Mouse (Mus musculus) embryonic facial prominence, embryonic 10.5 days (tissue): Measurements from ENCODE around the gene Rtl4. TPM values are rescaled to one million over a fixed set of nuclear protein-coding genes. Genes with fewer than 3 reads are reported as not detected.

Experiments
- DNase-seq: peaks from one replicate; pipeline ENCODE4 v3.0.0-alpha.2; 2017; ENCODE audit warnings: low spot score
- H3K27ac ChIP-seq: fragments of 300-500 bp; sonication (generic); replicated peaks from 2 replicates; pipeline ENCODE4 v1.5.1; 2016; ENCODE audit warnings: mild to moderate bottlenecking
- H3K27me3 ChIP-seq: fragments of 300-500 bp; sonication (generic); replicated peaks from 2 replicates; pipeline ENCODE4 v1.6.1; 2016; ENCODE audit warnings: low read depth, mild to moderate bottlenecking; ENCODE audit not compliant: poor library complexity, severe bottlenecking
- H3K36me3 ChIP-seq: fragments of 300-500 bp; sonication (generic); replicated peaks from 2 replicates; pipeline ENCODE4 v1.6.1; 2016; ENCODE audit warnings: mild to moderate bottlenecking, moderate library complexity
- H3K4me1 ChIP-seq: fragments of 300-500 bp; sonication (generic); 2 replicates; pipeline ENCODE4 v1.6.1; 2016
- H3K4me3 ChIP-seq: fragments of 300-500 bp; sonication (generic); 2 replicates; pipeline ENCODE4 v1.5.1; 2016; ENCODE audit warnings: mild to moderate bottlenecking, moderate library complexity
- H3K9me3 ChIP-seq: fragments of 300-500 bp; sonication (generic); 2 replicates; pipeline ENCODE4 v1.6.1; 2016; ENCODE audit warnings: mild to moderate bottlenecking
- WGBS: fragments of 180-500 bp; shearing (Covaris S2); methylation state at CpG from one replicate; pipeline ENCODE4 v1.1.7; 2016; 5-methylcytosine and 5-hydroxymethylcytosine counted together
- microRNA counts: library from miRNA; unstranded; fragments of <30 nt; microRNA quantifications from one replicate; lab custom pipeline; 2017
- microRNA-seq: library from miRNA; unstranded; fragments of <30 nt; microRNA quantifications from one replicate; pipeline ENCODE4, GENCODE M21; 2017
- polyA plus RNA-seq: library from polyadenylated mRNA; unstranded; fragments of >200 nt; fragmentation: Nextera tagmentation; extraction: Ambion mirVana; gene quantifications from 2 replicates; pipeline ENCODE4 v1.2.1, GENCODE M21; 2016

Rtl4 gene
- polyA plus RNA-seq, 1 experiment from 2014 or later = 0.15 TPM

- no peaks in the 10 kb centered on the region for H3K9me3 ChIP-seq
- no peak for DNase-seq
- H3K36me3 ChIP-seq = no peaks in the 10 kb centered on the region
- H3K27me3 ChIP-seq = 0 out of 2 replicates have a peak, but pooled peaks cover 9% of the 10 kb centered on the region
- H3K4me3 ChIP-seq = no peak overlapping the region
- no peaks in the 10 kb centered on the region for H3K4me1 ChIP-seq
- H3K27ac ChIP-seq = no peak overlapping the region
- WGBS = 85% methylated on average over 3 of the region's 3 CpGs
These were observed 401.7 kb downstream of the Rtl4 start for GRCm38 (mm10) chrX:145090360-145090759.

GRCm38 (mm10) chrX:145090964-145091363 is 402.3 kb downstream of the Rtl4 start:
- no peaks in the 10 kb centered on the region for H3K9me3 ChIP-seq
- whole genome bisulfite sequencing = 86% methylated on average over 2 of the region's 2 CpGs
- H3K36me3 ChIP-seq = no peaks in the 10 kb centered on the region
- H3K4me3 ChIP-seq = no peak overlapping the region
- H3K4me1 ChIP-seq = no peaks in the 10 kb centered on the region
- no peak for DNase-seq
- H3K27me3 ChIP-seq = 0 out of 2 replicates have a peak, but pooled peaks cover 9% of the 10 kb centered on the region
- no peak overlapping the region for H3K27ac ChIP-seq

MicroRNAs encoded within 50 kb of the gene (microRNA counts, 519-probe panel; counts per million panel counts)
- 188 counts per million, percentile 57 among the panel's probes with 10 or more counts for microRNA mmu-miR-3472 (lab: Ali Mortazavi, UCI)

Small RNAs within 50 kb of the gene (microRNA-seq; reads per million reads assigned to microRNA genes)
- not detected for gene Mir3472

Other genes with a start within 250 kb of the Rtl4 start
- gene Trpc5os, start 232.3 kb upstream of the Rtl4 start, polyA plus RNA-seq = not detected in 2 replicates
- gene Trpc5, start 727 bp upstream of the Rtl4 start, polyA plus RNA-seq = 0.15 and 0.19 TPM in 2 replicates